Mouse (Mus musculus) erythroblast, embryonic 14.5 days (primary cell): Measurements from ENCODE around the gene Tceanc2.

Experiments
- GATA1 ChIP-seq: IDR thresholded peaks from 2 replicates; pipeline ENCODE4 v1.6.1; 2012; ENCODE audit warnings: low read length, inconsistent platforms, mixed read lengths
- TAL1 ChIP-seq: IDR thresholded peaks from 3 replicates; pipeline ENCODE4 v1.6.1; 2012; ENCODE audit warnings: low read length, inconsistent platforms, mixed read lengths

GRCm38 (mm10) chr4:107117741-107118385 lies 61.1 kb downstream of the Tceanc2 start:
- TF ChIP-seq TAL1 (no peak), GATA1 (no peak)
